In genomic region chr12:54596715-54597114, GRCm38 (mm10) we compare ENCODE assay signal across 28 mouse cellular contexts.
"Had no signal": no experiment of that assay in that cellular context is flagged by ENCODE, and none has a peak within 500 bp of the region (broad histone marks: within the 10 kb centered on the region; RNA-seq: fewer than 3 reads in every experiment).

No protein-coding gene starts in this region.

- H3K4me2 ChIP-seq: embryonic facial prominence, embryonic 12.5 days; embryonic facial prominence, embryonic 13.5 days; embryonic facial prominence, embryonic 15.5 days; forebrain, embryonic 12.5 days; forebrain, embryonic 13.5 days; forebrain, embryonic 15.5 days had no signal

- H3K27ac ChIP-seq: embryonic facial prominence, embryonic 10.5 days; embryonic facial prominence, embryonic 12.5 days; embryonic facial prominence, embryonic 13.5 days; embryonic facial prominence, embryonic 15.5 days; forebrain, embryonic 10.5 days; forebrain, embryonic 12.5 days; forebrain, embryonic 13.5 days; forebrain, embryonic 15.5 days; gastrocnemius, adult 2 months; heart, adult 2 months had no signal

- H3K9ac ChIP-seq: embryonic facial prominence, embryonic 12.5 days; embryonic facial prominence, embryonic 13.5 days; embryonic facial prominence, embryonic 15.5 days; forebrain, embryonic 12.5 days; forebrain, embryonic 13.5 days; forebrain, embryonic 15.5 days; forebrain, postnatal 0 days had no signal

- H3K27me3 ChIP-seq: embryonic facial prominence, embryonic 12.5 days; embryonic facial prominence, embryonic 13.5 days; embryonic facial prominence, embryonic 15.5 days; forebrain, embryonic 12.5 days; forebrain, embryonic 13.5 days; forebrain, embryonic 15.5 days had no signal

- H3K9me3 ChIP-seq: embryonic facial prominence, embryonic 12.5 days; embryonic facial prominence, embryonic 13.5 days; embryonic facial prominence, embryonic 15.5 days; forebrain, embryonic 12.5 days; forebrain, embryonic 13.5 days; forebrain, embryonic 15.5 days had no signal

- ATAC-seq: forebrain, embryonic 13.5 days; forebrain, embryonic 14.5 days; forebrain, embryonic 15.5 days; forebrain, embryonic 16.5 days; forebrain, postnatal 0 days had no signal

- H3K4me1 ChIP-seq: embryonic facial prominence, embryonic 10.5 days; embryonic facial prominence, embryonic 12.5 days; embryonic facial prominence, embryonic 13.5 days; embryonic facial prominence, embryonic 15.5 days; forebrain, embryonic 10.5 days; forebrain, embryonic 12.5 days; forebrain, embryonic 13.5 days; forebrain, embryonic 15.5 days had no signal

- H3K36me3 ChIP-seq: embryonic facial prominence, embryonic 10.5 days; embryonic facial prominence, embryonic 12.5 days; embryonic facial prominence, embryonic 13.5 days; embryonic facial prominence, embryonic 15.5 days; forebrain, embryonic 10.5 days; forebrain, embryonic 12.5 days; forebrain, embryonic 15.5 days had no signal

- H3K4me3 ChIP-seq: embryonic facial prominence, embryonic 10.5 days; embryonic facial prominence, embryonic 12.5 days; embryonic facial prominence, embryonic 13.5 days; embryonic facial prominence, embryonic 15.5 days; erythroblast, embryonic 14.5 days; forebrain, embryonic 10.5 days; forebrain, embryonic 12.5 days; forebrain, embryonic 13.5 days; forebrain, embryonic 15.5 days; gastrocnemius, adult 2 months; heart, adult 2 months had no signal

- DNase-seq: cerebellum, adult 2 months; cerebellum, adult 8-10 months; cerebellum, adult 9-10 months; cerebellum, adult 9-11 months; cerebellum, postnatal 10 days; cerebellum, postnatal 14 days; cerebellum, postnatal 25 days; cerebellum, postnatal 36 days; embryo, embryonic 11 days; forebrain, postnatal 0 days; gastrocnemius, adult 2 months; gastrocnemius, postnatal 10 days; gastrocnemius, postnatal 14 days; gastrocnemius, postnatal 25 days; gastrocnemius, postnatal 36 days; heart, adult 18-20 months; heart, adult 2 months had no signal
